Mouse (Mus musculus) CD4-positive, CD25-positive, alpha-beta regulatory T cell, adult 4 months (primary cell): Measurements from ENCODE around the gene Ripk1. TPM values are rescaled to one million over a fixed set of nuclear protein-coding genes. Genes with fewer than 3 reads are reported as not detected.
"Not testable (repeated sequence)": the region's sequence is repeated elsewhere in the genome, so short reads cannot be mapped to it uniquely, and the experiment has no call there.

Experiments used
- ATAC-seq: one replicate; pipeline ENCODE4 v1.8.0; 2017
- polyA plus RNA-seq, 2 experiments: library from polyadenylated mRNA; unstranded; fragments of 100-300 nt; shearing (Covaris generic); gene quantifications; one replicate each; pipeline ENCODE4 v1.2.1; 2017

Ripk1 gene
- polyA plus RNA-seq, 2 experiments from 2014 or later: 10.4 to 18.0 TPM

DNA sequence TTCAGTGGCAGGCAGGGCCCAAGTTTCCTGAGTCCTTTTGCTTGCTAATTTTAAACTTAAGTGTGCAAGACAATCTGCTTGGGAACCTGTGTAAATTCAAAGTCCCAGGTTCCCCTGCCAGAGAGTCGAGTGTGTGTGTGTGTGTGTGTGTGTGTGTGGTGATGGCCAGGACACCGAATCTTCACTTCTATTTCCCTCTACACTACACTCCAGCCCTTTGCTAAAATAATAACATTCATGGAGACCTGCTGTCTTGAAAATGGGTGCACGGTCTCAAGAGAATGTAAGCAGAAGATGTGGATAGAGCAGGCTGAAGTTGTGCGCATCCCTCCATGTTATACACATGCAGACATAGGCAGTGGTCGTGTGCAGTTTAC is 35.9 kb downstream of the Ripk1 start:
- ATAC-seq: peak; percentile 7

DNA sequence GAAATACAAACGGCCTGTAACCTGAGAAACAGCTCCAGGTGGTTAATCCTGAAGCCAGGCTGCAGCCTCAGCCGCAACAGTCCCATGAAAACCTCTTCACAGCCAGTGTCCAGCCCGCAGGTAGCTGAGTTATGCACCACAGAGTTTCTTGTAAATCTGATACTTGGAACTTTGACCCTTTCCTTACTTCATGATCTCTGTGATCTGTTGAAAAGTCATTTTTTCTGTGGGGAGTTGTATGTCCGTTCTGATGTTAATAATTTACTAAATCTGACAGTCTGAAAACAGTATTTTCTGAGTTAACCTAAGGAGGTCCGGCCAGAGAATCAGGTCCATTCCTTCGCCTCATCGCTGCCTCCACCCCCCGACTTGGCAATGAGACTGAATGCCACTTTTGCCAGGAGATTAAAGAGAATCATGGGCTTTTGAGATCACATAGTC is 36.8 kb downstream of the Ripk1 start:
- ATAC-seq: no peak

DNA sequence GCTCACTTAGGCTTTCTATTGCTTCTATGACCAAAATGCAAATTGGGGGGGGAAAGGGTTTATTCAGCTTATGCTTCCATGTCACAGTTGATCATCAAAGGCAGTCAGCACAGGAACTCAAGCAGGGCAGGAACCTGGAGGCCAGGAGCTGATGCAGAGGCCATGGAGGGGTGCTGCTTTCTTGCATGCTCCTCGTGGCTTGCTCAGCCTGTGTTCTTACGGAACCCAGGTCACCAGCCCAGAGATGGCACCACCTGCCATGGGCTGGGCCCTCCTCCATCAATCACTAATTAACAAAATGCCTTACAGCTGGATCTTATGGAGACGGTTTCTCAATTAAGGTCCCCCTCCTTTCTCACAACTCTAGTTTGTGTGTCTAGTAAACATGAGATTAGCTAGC is 37.9 kb downstream of the Ripk1 start:
- no peak for ATAC-seq

DNA sequence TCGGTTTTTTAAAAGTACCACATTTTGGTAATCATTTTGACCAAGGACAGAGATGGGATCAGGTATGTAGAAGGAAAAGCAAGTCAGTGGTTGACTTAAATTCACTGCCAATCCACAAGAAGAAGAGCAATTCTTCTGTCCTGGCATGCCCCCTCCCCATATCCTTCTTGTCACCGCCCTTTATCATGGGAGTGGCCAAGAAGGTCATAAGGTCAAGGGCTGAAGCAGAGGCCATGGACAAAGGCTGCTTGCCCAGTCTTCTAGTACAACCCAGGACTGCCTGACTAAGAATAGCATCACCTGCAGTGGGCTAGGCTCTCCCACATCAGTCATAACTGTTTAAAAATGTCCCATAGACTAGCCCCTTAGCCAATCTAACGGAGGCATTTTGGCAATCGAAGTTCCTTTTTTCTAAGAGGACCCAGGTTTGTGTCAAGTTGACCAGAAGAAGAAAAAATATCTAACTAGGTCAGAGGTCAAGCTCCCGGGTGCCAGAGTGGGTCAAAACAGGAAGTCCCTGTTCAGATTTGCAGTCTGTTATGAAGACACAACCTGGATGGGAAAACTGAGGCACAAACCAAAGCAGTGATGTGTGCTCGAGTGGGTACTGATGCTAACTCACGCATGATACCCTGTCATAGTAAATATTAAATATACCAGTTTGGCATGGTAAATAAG is 41.7 kb downstream of the Ripk1 start:
- no peak for ATAC-seq

GRCm38 (mm10) chr13:34045511-34046249 is 43.5 kb downstream of the Ripk1 start:
- ATAC-seq: no peak

DNA sequence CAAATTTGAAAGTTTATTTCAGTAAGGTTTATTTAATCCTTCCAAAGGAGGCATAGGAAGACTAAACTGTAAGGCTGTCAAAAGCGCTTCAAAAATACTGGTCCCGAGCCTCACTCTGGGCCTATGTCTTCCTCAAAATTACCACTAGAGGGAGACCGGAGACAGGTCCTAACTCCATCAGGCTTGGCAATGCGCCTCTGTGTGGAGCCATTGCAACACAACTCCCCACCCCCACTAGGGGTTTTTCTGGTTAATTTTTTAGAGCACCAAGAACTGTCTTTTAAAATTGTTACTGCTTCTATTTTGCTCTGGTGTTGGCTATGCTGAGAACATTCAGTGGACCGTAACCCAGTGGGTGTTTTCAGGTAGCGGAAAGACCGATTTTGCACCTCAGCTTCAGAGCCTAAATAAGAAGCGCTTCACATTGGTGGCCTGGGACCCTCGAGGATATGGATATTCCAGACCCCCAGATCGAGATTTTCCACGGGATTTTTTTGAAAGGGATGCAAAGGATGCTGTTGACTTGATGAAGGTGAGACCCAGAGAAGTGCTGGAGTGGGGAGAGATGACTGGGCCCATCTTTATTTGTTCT is 44.4 kb downstream of the Ripk1 start:
- peak; percentile 100 for ATAC-seq

DNA sequence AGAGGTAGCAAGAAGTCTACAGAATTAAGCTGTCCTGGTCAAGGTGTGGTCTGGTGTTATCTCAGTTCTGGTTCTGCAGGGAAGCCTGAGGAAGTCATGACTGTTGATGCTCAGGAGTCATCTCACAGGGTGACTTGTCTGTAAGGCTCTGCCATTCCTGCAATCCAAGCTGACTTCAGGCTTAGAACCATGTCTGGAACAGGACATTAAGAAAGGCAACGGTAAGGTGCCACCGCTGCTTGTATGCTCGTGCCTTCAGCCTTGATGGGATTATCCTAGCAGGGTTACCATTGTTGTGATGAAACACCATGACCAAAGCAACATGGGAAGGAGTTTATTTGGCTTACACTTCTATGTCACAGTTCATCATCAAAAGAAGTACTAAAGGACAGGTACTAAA is 45.4 kb downstream of the Ripk1 start:
- ATAC-seq: no peak

DNA sequence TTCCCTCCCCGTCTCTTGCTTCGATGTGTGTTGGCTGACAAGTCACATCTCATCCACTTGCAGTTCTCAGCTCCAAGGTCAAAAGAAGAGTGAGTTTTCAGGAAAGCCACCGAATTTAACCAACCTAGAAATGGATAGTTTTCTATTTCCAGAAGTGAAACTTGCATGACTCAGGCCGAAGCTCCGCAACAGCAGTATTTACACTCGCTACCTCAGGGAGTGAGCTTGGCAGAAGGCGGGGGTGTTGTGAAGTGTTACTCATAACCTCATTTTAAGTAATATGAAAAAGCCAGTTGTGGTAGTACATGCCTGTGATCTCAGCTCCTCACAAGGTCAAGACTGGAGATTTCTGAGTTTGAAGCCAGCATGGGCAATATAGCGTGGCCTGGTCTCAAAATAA is 48.3 kb downstream of the Ripk1 start:
- ATAC-seq: no peak

- ATAC-seq: no peak
Measured at GRCm38 (mm10) chr13:34051692-34052091, 49.5 kb downstream of the Ripk1 start.

DNA sequence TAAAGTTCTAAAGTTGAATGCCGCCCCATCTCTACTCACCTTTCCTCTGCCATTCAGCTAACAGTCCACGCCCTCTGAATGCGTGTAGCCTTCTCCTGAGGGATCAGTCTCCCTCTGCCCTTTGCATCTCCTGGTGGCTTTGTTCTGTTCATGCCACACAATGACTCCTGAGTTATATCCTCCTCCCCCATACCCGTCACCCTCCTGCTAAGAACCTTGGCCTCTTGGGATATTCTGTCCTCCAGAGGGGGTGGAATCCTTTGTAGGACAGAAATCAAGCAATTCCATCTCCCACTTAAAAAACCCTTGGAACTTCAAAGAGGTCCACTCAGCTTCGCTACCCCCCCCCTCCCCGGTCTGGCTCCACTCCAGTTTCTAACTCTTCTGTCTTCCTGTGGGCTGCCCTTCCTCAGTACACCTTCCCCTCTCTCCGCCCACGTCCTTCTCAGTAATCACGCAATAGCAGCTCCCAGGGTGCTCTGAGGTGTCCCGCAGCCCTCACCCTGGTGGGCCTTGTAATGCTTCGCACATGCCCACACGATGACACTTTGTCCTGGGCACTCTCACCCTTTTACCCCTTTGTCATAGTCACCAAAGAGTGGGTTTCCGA is 51.6 kb downstream of the Ripk1 start:
- no peak for ATAC-seq

DNA sequence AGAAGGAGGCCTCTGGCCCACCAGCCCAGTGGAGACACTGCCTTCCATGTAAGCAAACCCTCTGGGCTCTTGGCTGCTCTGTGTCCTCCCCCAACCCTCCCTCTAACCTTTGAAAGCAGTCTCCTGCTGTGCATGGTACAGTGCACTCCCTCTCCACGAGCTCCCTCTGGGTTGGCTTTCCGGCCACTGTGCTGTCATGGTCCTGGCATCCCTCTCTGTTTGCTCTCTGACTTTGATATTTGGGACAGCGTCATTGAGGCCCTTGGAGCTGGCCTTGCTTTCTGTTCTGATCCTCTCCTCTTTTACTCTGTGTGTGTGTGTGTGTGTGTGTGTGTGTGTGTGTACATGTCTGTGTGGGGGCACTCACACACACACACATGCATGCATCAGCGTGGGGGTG is 52.2 kb downstream of the Ripk1 start:
- ATAC-seq: no peak

DNA sequence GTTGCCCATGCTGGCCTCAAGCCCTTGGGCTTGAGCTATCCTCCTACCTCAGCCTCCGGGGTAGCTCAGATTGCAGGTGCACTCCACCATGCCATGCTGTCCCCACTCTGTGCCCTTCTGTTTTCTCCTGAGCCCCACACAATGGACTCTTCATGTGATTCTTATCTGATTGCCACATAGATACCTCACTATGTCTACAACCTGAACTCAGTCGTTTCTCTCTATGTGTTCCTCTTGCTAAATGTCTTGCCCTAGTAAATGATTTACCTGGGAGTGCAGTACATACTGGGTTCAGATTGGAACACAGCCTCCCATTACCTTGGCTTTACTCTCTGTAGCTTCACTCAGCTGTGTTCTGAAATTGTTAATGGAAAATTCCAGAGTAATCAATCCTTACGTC is 52.8 kb downstream of the Ripk1 start:
- no peak for ATAC-seq

GRCm38 (mm10) chr13:34057252-34057651 is 55.1 kb downstream of the Ripk1 start:
- no peak for ATAC-seq

- ATAC-seq: no peak
Measured at GRCm38 (mm10) chr13:34060061-34060460, 57.9 kb downstream of the Ripk1 start.

- ATAC-seq: no peak
Measured at GRCm38 (mm10) chr13:34062466-34062865, 60.3 kb downstream of the Ripk1 start.

- no peak for ATAC-seq
Measured at GRCm38 (mm10) chr13:34066351-34066750, 64.2 kb downstream of the Ripk1 start.

GRCm38 (mm10) chr13:34070296-34070695 is 68.1 kb downstream of the Ripk1 start:
- ATAC-seq: no peak

DNA sequence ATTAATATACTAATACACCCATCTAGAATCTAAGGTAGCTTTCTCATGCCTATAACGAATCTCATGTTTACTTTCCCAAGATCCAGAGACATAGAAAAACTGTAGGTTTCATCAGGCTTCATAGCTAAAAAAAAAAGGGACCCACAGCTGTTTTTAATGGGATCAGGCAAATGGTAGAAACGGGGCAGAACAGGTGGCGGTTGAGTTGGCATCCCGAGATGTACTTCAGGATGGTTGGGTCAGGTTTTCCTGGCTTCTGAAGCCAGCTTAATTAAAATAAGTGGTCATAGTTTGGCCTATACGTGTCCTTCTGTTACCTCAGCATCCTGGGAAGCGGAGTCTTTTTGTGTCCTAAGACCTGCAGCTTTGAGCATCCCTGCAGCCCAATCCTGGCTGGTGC is 69.7 kb downstream of the Ripk1 start:
- no peak for ATAC-seq

GRCm38 (mm10) chr13:34072847-34073246 is 70.7 kb downstream of the Ripk1 start:
- no peak for ATAC-seq

- not testable (repeated sequence) for ATAC-seq
Measured at GRCm38 (mm10) chr13:34074441-34074840, 72.3 kb downstream of the Ripk1 start.

DNA sequence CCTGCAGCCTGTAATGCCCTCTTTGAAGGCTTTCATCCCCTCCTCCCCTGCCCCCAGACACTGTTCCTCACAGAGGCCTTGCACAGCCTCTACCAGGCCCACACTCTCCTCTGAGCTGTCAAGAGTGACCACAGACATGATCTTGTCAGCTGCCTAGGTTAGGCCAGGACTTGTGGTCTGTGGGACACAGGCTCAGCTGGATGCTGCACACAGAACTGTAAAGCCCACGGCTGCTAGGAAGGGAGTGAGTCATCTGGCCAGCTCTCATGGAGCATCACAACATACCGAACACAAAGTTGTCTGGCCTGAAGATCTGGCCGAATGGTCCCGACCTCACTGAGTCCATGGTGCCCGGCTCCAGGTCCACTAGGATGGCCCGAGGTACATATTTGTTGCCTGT is 73.7 kb downstream of the Ripk1 start:
- ATAC-seq: not testable (repeated sequence)

GRCm38 (mm10) chr13:34076561-34077491 is 74.7 kb downstream of the Ripk1 start:
- ATAC-seq: no peak
